Mouse (Mus musculus) frontal cortex, adult (tissue): ENCODE measurements at regions not wholly inside any gene's neighbourhood (a gene's known extent, or its start where the extent isn't known, plus 50 kb on each side); places are given as distances from the start of the nearest gene placed in this dataset.

Source experiments
- ATAC-seq: cut with Nextera tagmentation; 2 replicates; pipeline ENCODE4 v1.9.2; 2017; ENCODE audit warnings: mild to moderate bottlenecking, moderate library complexity, mixed read lengths; ENCODE audit not compliant: low TSS enrichment

DNA sequence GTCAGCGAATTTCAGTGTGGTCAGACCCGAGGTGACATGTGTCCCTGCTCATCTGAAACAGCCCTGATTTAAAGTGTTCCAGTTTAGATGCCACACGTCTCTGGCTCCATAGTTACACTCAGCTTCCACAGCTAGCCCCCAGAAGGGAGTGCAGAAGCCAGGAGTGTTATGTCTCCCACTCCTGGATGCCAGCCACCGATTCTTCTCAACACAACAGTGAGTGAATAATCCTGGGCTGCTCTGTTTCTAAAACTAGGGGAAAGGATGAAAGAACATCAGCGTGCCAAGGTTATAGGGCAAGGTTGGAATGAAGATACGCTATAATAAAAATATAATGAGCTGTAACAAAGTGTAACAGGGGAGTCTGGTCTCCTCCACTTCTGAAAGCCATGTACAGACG is 51.5 kb upstream of the Stmnd1 start:
- ATAC-seq = 0 out of 2 replicates have a peak, but pooled peaks have one; percentile 38

GRCm38 (mm10) chr13:46218101-46218701 is 55.3 kb upstream of the Stmnd1 start:
- peak; percentile 75 for ATAC-seq

- ATAC-seq = no peak
Measured at GRCm38 (mm10) chr13:46216954-46217838, 56.3 kb upstream of the Stmnd1 start.

DNA sequence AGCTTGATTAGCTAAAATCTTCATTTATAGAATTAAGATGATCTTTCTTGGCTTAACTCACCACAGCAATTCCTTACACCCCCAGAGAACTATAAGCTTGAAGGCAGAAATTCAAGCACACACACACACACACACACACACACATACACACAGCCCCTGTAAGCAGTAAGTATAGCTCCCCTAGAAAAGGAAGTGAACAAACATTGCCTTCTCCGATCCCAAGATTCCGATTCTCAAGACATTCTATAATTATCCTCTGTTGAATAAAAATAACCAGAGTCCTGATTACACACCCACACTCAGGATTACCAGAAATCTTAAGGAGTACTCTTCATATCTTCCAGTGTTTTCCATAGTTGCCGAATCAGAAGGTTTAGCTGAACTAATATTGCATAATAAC is 70.0 kb upstream of the Stmnd1 start:
- ATAC-seq = peak; percentile 67

- ATAC-seq = no peak
Measured at GRCm38 (mm10) chr13:46202586-46202985, 70.9 kb upstream of the Stmnd1 start.

GRCm38 (mm10) chr13:46201029-46201599 is 72.4 kb upstream of the Stmnd1 start:
- ATAC-seq = no peak

- ATAC-seq = peak; percentile 100
Measured at GRCm38 (mm10) chr13:46193131-46193530, 80.4 kb upstream of the Stmnd1 start.

DNA sequence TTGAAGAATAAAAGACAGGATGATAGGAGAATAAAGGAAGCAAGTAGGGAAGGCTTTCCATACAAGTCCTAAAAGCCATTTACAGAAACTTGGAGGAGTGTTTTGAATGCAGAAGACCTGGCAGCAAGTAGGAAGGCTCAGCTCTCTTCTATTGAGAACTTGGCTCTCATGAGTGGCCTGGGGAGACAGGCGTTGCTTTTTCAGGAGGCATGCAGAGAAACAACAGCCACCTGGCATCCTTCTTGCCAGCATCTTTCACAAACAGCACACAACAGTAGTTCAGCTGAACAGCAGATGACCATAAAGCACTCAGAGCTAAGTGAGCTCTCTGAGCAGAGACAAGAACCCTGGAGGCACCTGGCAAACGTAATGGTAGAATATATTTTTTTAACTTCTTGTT is 83.8 kb upstream of the Stmnd1 start:
- ATAC-seq = no peak

- peak; percentile 28; the same call in 1 of the 2 replicates for ATAC-seq
Measured at GRCm38 (mm10) chr13:46182851-46183250, 90.7 kb upstream of the Stmnd1 start.

DNA sequence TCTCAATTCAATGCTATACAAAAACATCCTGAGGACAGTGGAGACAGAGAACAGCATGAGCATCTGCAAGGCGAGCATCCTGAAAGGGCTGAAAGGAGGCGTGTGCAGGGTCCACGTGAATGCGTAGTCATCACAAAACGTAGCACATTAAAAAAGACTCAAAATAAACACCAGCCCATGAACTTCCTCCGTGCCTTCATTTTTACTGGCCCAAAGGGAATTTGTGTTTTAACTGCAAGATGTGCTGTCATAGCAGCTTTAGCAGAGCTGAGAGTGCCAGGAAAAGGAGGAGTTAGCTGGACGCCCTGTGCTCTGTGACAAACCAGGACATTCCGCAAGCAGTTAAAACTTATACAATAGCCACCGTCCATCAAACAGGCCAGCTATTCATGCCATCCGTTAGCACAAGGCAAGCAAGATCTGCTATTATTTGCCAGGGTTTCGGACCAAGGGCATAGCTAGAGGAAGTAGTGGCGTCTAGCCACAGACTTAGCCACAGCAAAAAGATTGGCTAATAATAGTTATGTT is 92.9 kb upstream of the Stmnd1 start:
- ATAC-seq = peak; percentile 86

DNA sequence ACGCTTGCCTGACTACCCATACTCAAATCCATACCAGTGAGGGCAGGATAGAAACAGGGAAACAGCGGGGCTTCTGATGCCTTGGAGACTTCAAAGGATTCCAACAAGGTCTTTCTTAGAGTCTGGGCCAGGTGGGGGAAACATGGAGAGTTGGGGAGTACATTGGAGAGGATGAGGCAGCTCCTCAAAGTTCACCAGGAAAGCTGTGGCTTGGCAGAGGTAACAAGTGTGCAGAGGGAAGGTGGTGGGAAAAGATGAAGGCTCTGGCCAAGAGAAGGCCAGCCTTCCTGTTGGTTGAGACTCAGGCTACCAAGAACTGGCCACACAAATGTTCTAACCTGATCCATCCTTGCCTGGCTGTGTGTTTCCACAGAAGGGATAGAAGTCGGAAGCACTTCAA is 93.6 kb upstream of the Stmnd1 start:
- no peak for ATAC-seq

- ATAC-seq = peak; percentile 13; the same call in 1 of the 2 replicates
Measured at GRCm38 (mm10) chr13:46173103-46173502, 100.4 kb upstream of the Stmnd1 start.

DNA sequence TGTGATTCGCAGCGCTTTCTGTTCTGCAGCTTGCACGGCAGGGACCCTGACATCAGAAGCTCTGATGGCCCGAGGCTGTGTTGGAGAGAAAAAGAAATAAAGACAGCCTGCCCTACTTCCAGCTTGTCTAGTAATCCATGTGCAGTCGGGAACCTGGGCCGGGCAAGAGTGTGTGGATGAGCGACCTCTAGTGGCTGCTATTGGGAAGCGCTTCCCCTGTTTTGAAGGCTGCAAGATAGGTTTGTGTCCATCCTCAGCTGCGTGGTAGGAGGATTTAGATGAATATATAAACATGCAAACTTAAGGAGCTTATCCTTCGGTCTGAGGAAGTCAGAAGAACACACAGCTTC is 111.5 kb upstream of the Stmnd1 start:
- peak; percentile 92 for ATAC-seq

DNA sequence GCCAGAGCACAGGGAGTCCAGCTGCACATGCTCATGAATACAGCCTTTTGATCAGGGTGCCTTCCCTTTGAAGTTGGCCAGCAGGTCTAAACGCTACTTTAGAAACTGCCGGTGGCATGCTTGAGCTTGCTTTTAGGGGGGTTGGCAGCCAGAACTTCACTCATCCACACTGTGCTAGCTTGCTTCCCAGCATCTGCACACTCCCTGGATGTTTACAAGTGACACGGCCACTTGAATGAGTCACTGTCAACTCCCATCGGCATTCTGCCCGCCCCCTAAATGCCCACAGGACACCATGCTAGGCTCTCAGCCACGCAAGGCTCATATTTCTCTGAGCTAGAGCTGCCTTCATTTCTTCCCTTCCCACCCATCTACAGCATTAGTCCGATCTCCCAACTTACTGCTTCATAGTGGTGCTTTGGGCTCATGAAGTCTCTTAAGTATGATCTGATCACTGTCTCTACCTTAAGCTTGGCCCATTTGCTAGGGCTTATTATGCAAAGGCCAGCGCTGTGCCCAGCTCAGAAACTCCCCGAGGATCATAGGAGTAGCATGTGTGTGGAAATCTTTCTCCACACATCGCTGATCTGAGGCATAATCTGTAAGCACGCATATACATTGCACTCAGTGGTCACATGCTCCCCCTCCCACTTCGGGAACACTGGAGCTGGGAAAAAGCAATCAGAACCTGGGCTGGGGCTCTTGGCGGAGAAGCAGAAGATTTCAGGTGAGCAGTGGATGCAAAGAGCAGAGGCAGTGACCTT is 112.1 kb upstream of the Stmnd1 start:
- peak; percentile 78 for ATAC-seq

- ATAC-seq = no peak
Measured at GRCm38 (mm10) chr13:46159354-46159753, 114.2 kb upstream of the Stmnd1 start.

GRCm38 (mm10) chr13:46153282-46154260 is 120.0 kb upstream of the Stmnd1 start:
- ATAC-seq = no peak; the same call in 1 of the 2 replicates

- peak; percentile 64 for ATAC-seq
Measured at GRCm38 (mm10) chr13:46140006-46140405, 133.5 kb upstream of the Stmnd1 start.

DNA sequence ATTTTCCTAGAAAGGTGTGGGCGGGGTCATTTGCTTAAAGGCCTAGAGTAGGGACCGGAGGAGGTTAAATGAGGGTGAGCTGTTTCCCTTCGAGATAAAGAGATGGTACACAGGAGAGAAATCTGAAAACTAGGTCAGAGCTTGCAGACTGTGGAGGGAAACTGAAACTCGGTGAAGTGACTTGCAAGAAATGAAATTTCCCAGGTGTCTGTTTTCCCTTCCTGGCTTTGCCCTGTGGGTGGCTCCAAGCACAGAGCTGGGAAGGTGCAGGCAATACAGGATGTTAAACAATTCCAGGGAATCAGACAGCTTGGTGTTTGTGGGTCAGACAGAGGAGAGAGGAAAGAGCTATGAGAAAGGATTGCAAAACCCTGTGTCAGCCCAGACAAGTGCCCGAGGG is 134.3 kb upstream of the Stmnd1 start:
- peak; percentile 74 for ATAC-seq

DNA sequence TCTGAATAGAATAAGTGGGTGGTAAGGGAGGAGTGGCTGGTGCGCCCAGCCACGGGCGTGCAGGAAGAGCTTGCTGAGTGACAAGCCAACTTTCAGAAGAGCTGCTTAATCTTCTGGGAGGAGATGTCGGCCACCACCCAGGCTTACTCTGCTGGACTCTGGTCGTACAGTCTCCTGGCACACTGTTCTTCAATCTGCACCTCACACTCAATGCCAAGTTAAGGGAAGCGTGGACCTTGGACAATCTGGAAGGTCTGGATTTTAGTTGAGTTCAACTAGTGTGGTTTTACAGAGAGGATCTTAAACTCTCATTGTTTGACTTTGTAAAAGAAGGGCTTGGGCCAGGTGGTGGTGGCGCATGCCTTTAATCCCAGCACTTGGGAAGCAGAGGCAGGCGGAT is 138.1 kb upstream of the Stmnd1 start:
- ATAC-seq = no peak

DNA sequence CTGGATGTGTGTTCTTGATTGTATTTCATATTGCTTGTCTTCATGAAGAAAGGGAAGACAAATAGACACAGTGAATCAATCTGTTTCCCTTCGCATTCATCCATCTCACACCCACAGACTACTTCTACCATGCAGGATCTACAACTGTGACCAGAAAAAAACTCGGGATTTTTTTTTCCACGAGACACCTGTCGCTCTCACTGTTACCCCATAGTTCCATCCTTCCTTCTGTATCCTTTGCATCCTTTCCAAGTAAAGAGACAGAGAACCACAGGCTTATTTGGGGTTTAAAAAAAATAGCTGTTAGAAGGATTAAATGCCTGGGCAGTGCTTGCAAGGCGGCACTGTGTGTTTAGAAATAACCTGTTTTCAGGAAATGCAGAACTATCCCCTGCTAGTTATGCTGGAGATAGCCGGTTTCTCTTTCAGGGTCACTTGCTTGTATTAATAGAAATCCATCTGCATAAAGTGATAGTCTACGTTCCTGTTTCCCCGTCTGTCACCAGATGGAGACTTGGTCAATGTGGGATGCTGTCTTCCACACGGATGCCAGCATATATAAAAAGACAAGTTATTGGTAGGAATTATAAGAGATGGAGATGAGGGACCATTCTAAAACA is 144.2 kb upstream of the Stmnd1 start:
- ATAC-seq = peak; percentile 70
